Mouse (Mus musculus): ENCODE results near the gene Chn1. TPM values are rescaled to one million over a fixed set of nuclear protein-coding genes. Genes with fewer than 3 reads are reported as not detected.
"Not testable (repeated sequence)": the region's sequence is repeated elsewhere in the genome, so short reads cannot be mapped to it uniquely, and the experiment has no call there.

Chn1 gene
- 19.8 and 22.2 TPM in 2 replicates for total RNA-seq (2021)
- long read RNA-seq, experiment 1, full-length matches to known transcripts, result 19 of 25 reads
- long read RNA-seq, experiment 1, partial matches to known transcripts, result 2 of 25 reads
- long read RNA-seq, experiment 1, other reads (novel, unspliced or antisense), result 4 of 25 reads
- long read RNA-seq, experiment 2, full-length matches to known transcripts, result 4 of 8 reads
- long read RNA-seq, experiment 2, partial matches to known transcripts, result 0 of 8 reads
- long read RNA-seq, experiment 2, other reads (novel, unspliced or antisense), result 4 of 8 reads

- DNase-seq, result peak; percentile 79
Measured at GRCm38 (mm10) chr2:73774786-73775682, at the start of gene Chn1. TSS of gene Chn1 (minus strand) at chr2:73775346.

- DNase-seq, result no peak
Measured at GRCm38 (mm10) chr2:73818742-73819141, 43.6 kb upstream of the Chn1 start.

- DNase-seq, result no peak
Measured at GRCm38 (mm10) chr2:73807609-73808008, 32.5 kb upstream of the Chn1 start.

GRCm38 (mm10) chr2:73800127-73800526 lies 25.0 kb upstream of the Chn1 start:
- not testable (repeated sequence) for DNase-seq

- DNase-seq, result no peak
Measured at GRCm38 (mm10) chr2:73798786-73799185, 23.6 kb upstream of the Chn1 start.

- no peak for DNase-seq
Measured at GRCm38 (mm10) chr2:73798136-73798535, 23.0 kb upstream of the Chn1 start.

GRCm38 (mm10) chr2:73791846-73792630 lies 16.9 kb upstream of the Chn1 start:
- no peak for DNase-seq

- peak; percentile 23 for DNase-seq
Measured at GRCm38 (mm10) chr2:73790332-73790731, 15.2 kb upstream of the Chn1 start.

GRCm38 (mm10) chr2:73788395-73788794 lies 13.2 kb upstream of the Chn1 start:
- no peak for DNase-seq

- peak; percentile 7 for DNase-seq
Measured at GRCm38 (mm10) chr2:73782371-73782905, 7.3 kb upstream of the Chn1 start.

- no peak for DNase-seq
Measured at GRCm38 (mm10) chr2:73780321-73781010, 5.3 kb upstream of the Chn1 start.

GRCm38 (mm10) chr2:73779796-73780195 lies 4.7 kb upstream of the Chn1 start:
- no peak for DNase-seq

- no peak for DNase-seq
Measured at GRCm38 (mm10) chr2:73779016-73779595, 4.0 kb upstream of the Chn1 start.

GRCm38 (mm10) chr2:73776936-73777335 lies 1.8 kb upstream of the Chn1 start:
- DNase-seq, result no peak

GRCm38 (mm10) chr2:73775683-73776310 lies 651 bp upstream of the Chn1 start:
- DNase-seq, result no peak

- DNase-seq, result no peak
Measured at GRCm38 (mm10) chr2:73772945-73773344, 2.2 kb downstream of the Chn1 start.

GRCm38 (mm10) chr2:73768669-73769068 lies 6.5 kb downstream of the Chn1 start:
- DNase-seq, result no peak

GRCm38 (mm10) chr2:73763541-73763940 lies 11.6 kb downstream of the Chn1 start:
- DNase-seq, result no peak

- no peak for DNase-seq
Measured at GRCm38 (mm10) chr2:73759899-73760298, 15.2 kb downstream of the Chn1 start.

- no peak for DNase-seq
Measured at GRCm38 (mm10) chr2:73759027-73759426, 16.1 kb downstream of the Chn1 start.

GRCm38 (mm10) chr2:73747297-73747696 lies 27.8 kb downstream of the Chn1 start:
- DNase-seq, result no peak
